Mouse (Mus musculus): ENCODE results near the gene Rgs6.

GRCm38 (mm10) chr12:82810631-82811030 is 222.5 kb downstream of the Rgs6 start:
- no peak for TF ChIP-seq CTCF (IDR thresholded peaks at IDR 0.05; ENCODE audit: extremely low read depth, insufficient read depth, insufficient read length, insufficient replicate concordance)
- no peak for TF ChIP-seq POLR2A (IDR thresholded peaks at IDR 0.05; ENCODE audit: low read depth, low read length)

All from spleen, adult 2 months (tissue).